In the genomic region with DNA sequence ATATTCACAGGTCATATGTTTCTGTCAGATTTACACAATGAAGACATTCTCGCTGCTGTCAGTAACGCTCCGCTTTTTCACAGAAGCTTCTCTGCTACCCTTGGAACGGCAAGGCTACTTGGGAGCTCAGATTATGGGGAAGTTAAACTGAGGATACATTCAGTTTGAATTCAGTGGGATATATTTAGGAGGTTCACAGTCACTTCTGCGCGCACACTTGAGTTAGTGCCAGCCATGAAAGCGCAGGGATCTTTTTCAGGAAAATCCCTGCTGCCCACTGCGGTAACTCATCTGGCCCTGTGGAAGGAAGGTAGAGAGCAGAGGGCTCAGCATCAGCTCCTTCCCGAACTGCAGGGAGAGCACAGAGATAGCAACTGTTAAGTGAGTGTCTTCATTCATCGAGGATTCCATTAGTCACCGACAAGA, we compare ENCODE assay signal across 9 mouse cellular contexts. TPM values are rescaled to one million over a fixed set of nuclear protein-coding genes. Genes with fewer than 3 reads are reported as not detected.
DNase-seq lines count a peak whose midpoint lies in the region; ATAC-seq and TF ChIP-seq lines count a peak whose summit lies in the region.
"Had no signal": no experiment of that assay in that cellular context is flagged by ENCODE, and none has a peak within 500 bp of the region (broad histone marks: within the 10 kb centered on the region; RNA-seq: fewer than 3 reads in every experiment).

No protein-coding gene starts in this region.

- no peaks in the 10 kb centered on the region for H3K9me3 ChIP-seq in kidney, postnatal 0 days (replicated peaks; ENCODE audit: low read length)
- H3K9me3 ChIP-seq in forebrain, postnatal 0 days (ENCODE audit: low read length): no peaks in the 10 kb centered on the region

- DNase-seq in kidney, postnatal 0 days (ENCODE audit: low spot score): peak; percentile 21
- no peak for DNase-seq in kidney, adult 9 months
- DNase-seq in forebrain, postnatal 0 days: peak; percentile 63
- DNase-seq in layer of hippocampus, postnatal 10 days (ENCODE audit: low spot score in 2 of 2): peak; percentile 16 to 19
- peak; percentile 76 to 86 for DNase-seq in right cerebral cortex, postnatal 10 days (ENCODE audit: low spot score in 2 of 2)
- no peak for DNase-seq in testis, postnatal 10 days (ENCODE audit: low spot score)
- no peak for DNase-seq in gastrocnemius, postnatal 10 days
- no peak for DNase-seq in urinary bladder, postnatal 36 days (ENCODE audit: low spot score in 2 of 2)

- no peak for ATAC-seq in kidney, postnatal 0 days (replicated peaks; ENCODE audit: low FRiP score, low read depth)
- ATAC-seq in forebrain, postnatal 0 days: peak; percentile 82
- ATAC-seq: Patski had no signal

- no peak overlapping the region for H3K4me3 ChIP-seq in kidney, postnatal 0 days (replicated peaks; ENCODE audit: low read depth, low read length)
- H3K4me3 ChIP-seq in forebrain, postnatal 0 days (ENCODE audit: low read depth, low read length): peak overlapping the region; percentile 9; the same call in 1 of the 2 replicates

- H3K27ac ChIP-seq in kidney, postnatal 0 days: no peak overlapping the region
- peak overlapping the region; percentile 48 for H3K27ac ChIP-seq in forebrain, postnatal 0 days (ENCODE audit: low read depth, low read length)

- no peak overlapping the region for H3K4me2 ChIP-seq in kidney, postnatal 0 days (ENCODE audit: low read length)
- peak overlapping the region; percentile 40 for H3K4me2 ChIP-seq in forebrain, postnatal 0 days (ENCODE audit: low read depth)

- WGBS in kidney, postnatal 0 days: 43% methylated on average over 11 of the region's 11 CpGs
- 32% methylated on average over 11 of the region's 11 CpGs for whole genome bisulfite sequencing in forebrain, postnatal 0 days

- no peak for TF ChIP-seq CTCF in kidney, postnatal 0 days (IDR thresholded peaks at IDR 0.05; ENCODE audit: low read depth)
- no peak for TF ChIP-seq CTCF in forebrain, postnatal 0 days (IDR thresholded peaks at IDR 0.05; ENCODE audit: low read depth)

- H3K36me3 ChIP-seq in kidney, postnatal 0 days (ENCODE audit: insufficient read depth, low read length): no peaks in the 10 kb centered on the region
- no peaks in the 10 kb centered on the region for H3K36me3 ChIP-seq in forebrain, postnatal 0 days (ENCODE audit: insufficient read depth)

- H3K9ac ChIP-seq in kidney, postnatal 0 days (ENCODE audit: low read depth, low read length): no peak overlapping the region
- H3K9ac ChIP-seq in forebrain, postnatal 0 days: peak overlapping the region; percentile 18; the same call in 1 of the 2 replicates

- H3K27me3 ChIP-seq in kidney, postnatal 0 days (ENCODE audit: insufficient read depth, low read length): no peaks in the 10 kb centered on the region
- no peaks in the 10 kb centered on the region for H3K27me3 ChIP-seq in forebrain, postnatal 0 days (ENCODE audit: insufficient read depth, low read length)
- H3K27me3 ChIP-seq: Patski had no signal

- no peaks in the 10 kb centered on the region for H3K4me1 ChIP-seq in kidney, postnatal 0 days (replicated peaks; ENCODE audit: insufficient read depth, low read length)
- H3K4me1 ChIP-seq in forebrain, postnatal 0 days (ENCODE audit: insufficient read depth): no peaks in the 10 kb centered on the region; the same call in 1 of the 2 replicates

RNA-seq across cellular contexts. Expression of gene Tlk1, which starts 27.3 kb away (rescaled TPM):
- 36.5 and 40.8 TPM in 2 replicates for polyA plus RNA-seq in kidney, postnatal 0 days (2015; fragmentation: Nextera tagmentation; extraction: Ambion mirVana)
- total RNA-seq in forebrain, postnatal 0 days (2014; rRNA removed): 27.8 and 34.3 TPM in 2 replicates
- 24.7 and 26.0 TPM in 2 replicates for polyA plus RNA-seq in forebrain, postnatal 0 days (2015; fragmentation: Nextera tagmentation; extraction: Ambion mirVana)
- total RNA-seq in layer of hippocampus, postnatal 10 days (2021): 10 to 100 TPM; 61.8 to 63.8 TPM
- 10 to 100 TPM; 43.1 to 46.2 TPM for total RNA-seq in gastrocnemius, postnatal 10 days (2021)

Comparison
In these comparisons a context has a peak if more than half of its experiments do, and no peak if none do; other contexts are left out.
1. DNase-seq: peak in kidney, postnatal 0 days (single experiment), forebrain, postnatal 0 days (single experiment), layer of hippocampus, postnatal 10 days (2 of 2) and right cerebral cortex, postnatal 10 days (2 of 2); none in kidney, adult 9 months (single experiment), testis, postnatal 10 days (single experiment), gastrocnemius, postnatal 10 days (single experiment) and urinary bladder, postnatal 36 days (0 of 2).